In genomic region chr16:62940388-62941003, GRCm38 (mm10) we compare ENCODE assay signal across 8 mouse cellular contexts.
DNase-seq lines count a peak whose midpoint lies in the region; ATAC-seq lines count a peak whose summit lies in the region.

No protein-coding gene starts in this region.

- H3K9me3 ChIP-seq in limb, embryonic 13.5 days, result no peaks in the 10 kb centered on the region
- no peaks in the 10 kb centered on the region for H3K9me3 ChIP-seq in midbrain, embryonic 14.5 days (ENCODE audit: control insufficient read depth, low read length)

- H3K36me3 ChIP-seq in limb, embryonic 13.5 days, result no peaks in the 10 kb centered on the region
- H3K36me3 ChIP-seq in midbrain, embryonic 14.5 days (ENCODE audit: control insufficient read depth, insufficient read depth, low read length), result no peaks in the 10 kb centered on the region

- H3K4me3 ChIP-seq in limb, embryonic 13.5 days, result no peak overlapping the region
- no peak overlapping the region for H3K4me3 ChIP-seq in midbrain, embryonic 14.5 days (replicated peaks; ENCODE audit: low read depth, low read length)

- H3K27ac ChIP-seq in limb, embryonic 13.5 days, result no peak overlapping the region
- H3K27ac ChIP-seq in midbrain, embryonic 14.5 days (replicated peaks; ENCODE audit: low read depth, low read length), result no peak overlapping the region

- peaks cover 11% of the 10 kb centered on the region for H3K27me3 ChIP-seq in limb, embryonic 13.5 days
- H3K27me3 ChIP-seq in midbrain, embryonic 14.5 days (ENCODE audit: control insufficient read depth, insufficient read depth, low read length), result no peaks in the 10 kb centered on the region

- H3K4me2 ChIP-seq in limb, embryonic 13.5 days (replicated peaks), result peak overlapping the region; percentile 45
- H3K4me2 ChIP-seq in midbrain, embryonic 14.5 days (ENCODE audit: low read length), result peak overlapping the region; percentile 24; the same call in 1 of the 2 replicates

- 22% methylated on average over 16 of the region's 16 CpGs for WGBS in limb, embryonic 13.5 days
- 20% methylated on average over 16 of the region's 16 CpGs for whole genome bisulfite sequencing in midbrain, embryonic 14.5 days

- peaks cover 17% of the 10 kb centered on the region for H3K4me1 ChIP-seq in limb, embryonic 13.5 days
- no peaks in the 10 kb centered on the region for H3K4me1 ChIP-seq in midbrain, embryonic 14.5 days (ENCODE audit: control insufficient read depth, insufficient read depth, low read length)

- DNase-seq in heart, adult 18-20 months, result peak; percentile 45 to 76
- no peak for DNase-seq in heart, adult 11 months
- peak; percentile 92 for DNase-seq in embryo, embryonic 11 days
- peak; percentile 15 to 52 for DNase-seq in kidney, adult 8-10 months
- DNase-seq in midbrain, embryonic 14.5 days, result peak; percentile 94
- DNase-seq in spleen, postnatal 10 days (ENCODE audit: low spot score in 2 of 2), result peak; percentile 12 to 71

- ATAC-seq in granulocyte monocyte progenitor cell, adult 5-6 weeks (replicated peaks; ENCODE audit: poor library complexity, severe bottlenecking), result peak; percentile 93
- peak; percentile 82 for ATAC-seq in limb, embryonic 13.5 days (ENCODE audit: low FRiP score, low read depth)
- ATAC-seq in midbrain, embryonic 14.5 days (ENCODE audit: low FRiP score, low TSS enrichment), result peak; percentile 59

- H3K9ac ChIP-seq in limb, embryonic 13.5 days, result no peak overlapping the region
- no peak overlapping the region for H3K9ac ChIP-seq in midbrain, embryonic 14.5 days (replicated peaks; ENCODE audit: low read length)
